In genomic region chr5:24687696-24688095, GRCm38 (mm10) we compare ENCODE assay signal across 13 mouse cellular contexts. TPM values are rescaled to one million over a fixed set of nuclear protein-coding genes. Genes with fewer than 3 reads are reported as not detected.
A peak's percentile ranks its signal among the peaks of the same experiment; 100 is the strongest.
DNase-seq lines count a peak whose midpoint lies in the region; ATAC-seq and TF ChIP-seq lines count a peak whose summit lies in the region.
"Had no signal": no experiment of that assay in that cellular context is flagged by ENCODE, and none has a peak within 500 bp of the region (broad histone marks: within the 10 kb centered on the region; RNA-seq: fewer than 3 reads in every experiment).

No protein-coding gene starts in this region.

- no peaks in the 10 kb centered on the region for H3K9me3 ChIP-seq in kidney, embryonic 15.5 days (replicated peaks)
- H3K9me3 ChIP-seq: heart, embryonic 12.5 days; limb, embryonic 15.5 days; neural tube, embryonic 15.5 days; stomach, embryonic 15.5 days had no signal

- ATAC-seq in kidney, embryonic 15.5 days (replicated peaks; ENCODE audit: low FRiP score), result no peak

- no peak overlapping the region for H3K4me2 ChIP-seq in kidney, embryonic 15.5 days
- H3K4me2 ChIP-seq: limb, embryonic 15.5 days had no signal

- no peak for TF ChIP-seq CTCF in spleen, adult 2 months (IDR thresholded peaks at IDR 0.05; ENCODE audit: extremely low read depth, insufficient read depth, insufficient read length, insufficient replicate concordance)

- H3K27me3 ChIP-seq in kidney, embryonic 15.5 days, result no peaks in the 10 kb centered on the region
- no peaks in the 10 kb centered on the region for H3K27me3 ChIP-seq in spleen, adult 2 months (ENCODE audit: control insufficient read depth, insufficient read depth, low read length)
- H3K27me3 ChIP-seq: heart, embryonic 12.5 days; limb, embryonic 15.5 days; neural tube, embryonic 15.5 days; stomach, embryonic 15.5 days had no signal

- 80% methylated on average over 1 of the region's 1 CpGs for WGBS in kidney, embryonic 15.5 days
- WGBS in spleen, adult 2 months, result 8% methylated on average over 1 of the region's 1 CpGs

- 0 out of 2 replicates have a peak overlapping the region, but pooled peaks have one; percentile 23 for H3K9ac ChIP-seq in kidney, embryonic 15.5 days
- H3K9ac ChIP-seq: heart, embryonic 12.5 days; limb, embryonic 15.5 days; neural tube, embryonic 15.5 days; stomach, embryonic 15.5 days had no signal

- TF ChIP-seq POLR2A in spleen, adult 2 months (IDR thresholded peaks at IDR 0.05; ENCODE audit: low read depth, low read length), result no peak

- H3K36me3 ChIP-seq in kidney, embryonic 15.5 days, result peaks cover 44% of the 10 kb centered on the region
- H3K36me3 ChIP-seq in spleen, adult 2 months (ENCODE audit: control insufficient read depth, insufficient read depth, low read length), result peaks cover 18% of the 10 kb centered on the region

- DNase-seq in kidney, postnatal 25 days, result no peak
- peak; percentile 29 for DNase-seq in brain, adult 2 months (ENCODE audit: low read depth, low spot score)
- peak; percentile 65 for DNase-seq in lung, postnatal 10 days
- DNase-seq in spleen, adult 2 months (ENCODE audit: low read depth in 1 of 2, low spot score in 2 of 2), result peak; percentile 55 to 62
- no peak for DNase-seq in adrenal gland, postnatal 25 days
- DNase-seq in gastrocnemius, postnatal 4 days (ENCODE audit: low spot score in 2 of 2), result no peak
- no peak for DNase-seq in gastrocnemius, adult 18-20 months (ENCODE audit: low spot score)
- DNase-seq: cerebellum, adult 9-11 months had no signal

- peaks cover 17% of the 10 kb centered on the region for H3K4me1 ChIP-seq in kidney, embryonic 15.5 days
- peaks cover 7% of the 10 kb centered on the region; the same call in 1 of the 2 replicates for H3K4me1 ChIP-seq in spleen, adult 2 months (ENCODE audit: control insufficient read depth, insufficient read depth, insufficient read length)

- no peak overlapping the region for H3K27ac ChIP-seq in kidney, embryonic 15.5 days
- H3K27ac ChIP-seq in spleen, adult 2 months (ENCODE audit: insufficient read depth, low read length), result no peak overlapping the region; the same call in 1 of the 2 replicates
- H3K27ac ChIP-seq: limb, embryonic 15.5 days; neural tube, embryonic 15.5 days; stomach, embryonic 15.5 days had no signal

- no peak overlapping the region for H3K4me3 ChIP-seq in kidney, embryonic 15.5 days (replicated peaks)
- no peak overlapping the region for H3K4me3 ChIP-seq in spleen, adult 2 months (ENCODE audit: extremely low read depth, insufficient read depth, insufficient read length)
- H3K4me3 ChIP-seq: heart, embryonic 12.5 days; limb, embryonic 15.5 days; neural tube, embryonic 15.5 days; stomach, embryonic 15.5 days had no signal

RNA-seq across cellular contexts. Expression of gene Nub1, which starts 2.4 kb away (rescaled TPM):
- 40.3 and 41.2 TPM in 2 replicates for polyA plus RNA-seq in kidney, embryonic 15.5 days (2015; fragmentation: Nextera tagmentation; extraction: Ambion mirVana)
- polyA plus RNA-seq in spleen, adult 2 months (2012; rRNA removed), result 33.8 and 48.8 TPM in 2 replicates
- 59.5 and 71.3 TPM in 2 replicates for total RNA-seq in adrenal gland, postnatal 25 days (2021)
- 10 to 100 TPM; 29.1 to 29.2 TPM for total RNA-seq in gastrocnemius, postnatal 4 days (2021)
- 10 to 100 TPM; 31.1 to 33.2 TPM for total RNA-seq in gastrocnemius, adult 18-20 months (2021)

RNA-seq across cellular contexts. Expression of gene Wdr86, which starts 42.8 kb away (rescaled TPM):
- 28.4 and 32.4 TPM in 2 replicates for polyA plus RNA-seq in kidney, embryonic 15.5 days (2015; fragmentation: Nextera tagmentation; extraction: Ambion mirVana)
- 6.2 and 6.5 TPM in 2 replicates for polyA plus RNA-seq in spleen, adult 2 months (2012; rRNA removed)
- 3.2 and 3.6 TPM in 2 replicates for total RNA-seq in adrenal gland, postnatal 25 days (2021)
- total RNA-seq in gastrocnemius, postnatal 4 days (2021), result 1 to 10 TPM; 2.1 to 2.3 TPM
- not detected for total RNA-seq in gastrocnemius, adult 18-20 months (2021)

Comparison
In these comparisons a context has a peak if more than half of its experiments do, and no peak if none do; other contexts are left out.
1. DNase-seq: peak in brain, adult 2 months (single experiment), lung, postnatal 10 days (single experiment) and spleen, adult 2 months (2 of 2); none in kidney, postnatal 25 days (0 of 2), adrenal gland, postnatal 25 days (single experiment), gastrocnemius, postnatal 4 days (0 of 2) and gastrocnemius, adult 18-20 months (single experiment).